Mouse (Mus musculus) natural killer cell, adult 2 months (primary cell): ENCODE results near the gene Cnga1.
"Not testable (repeated sequence)": the region's sequence is repeated elsewhere in the genome, so short reads cannot be mapped to it uniquely, and the experiment has no call there.

Experiments
- DNase-seq, 2 experiments: peaks; one replicate each; pipeline ENCODE4 v3.0.0; 2022; ENCODE audit warnings: low spot score in 2 of 2

Gene Cnga1

DNA sequence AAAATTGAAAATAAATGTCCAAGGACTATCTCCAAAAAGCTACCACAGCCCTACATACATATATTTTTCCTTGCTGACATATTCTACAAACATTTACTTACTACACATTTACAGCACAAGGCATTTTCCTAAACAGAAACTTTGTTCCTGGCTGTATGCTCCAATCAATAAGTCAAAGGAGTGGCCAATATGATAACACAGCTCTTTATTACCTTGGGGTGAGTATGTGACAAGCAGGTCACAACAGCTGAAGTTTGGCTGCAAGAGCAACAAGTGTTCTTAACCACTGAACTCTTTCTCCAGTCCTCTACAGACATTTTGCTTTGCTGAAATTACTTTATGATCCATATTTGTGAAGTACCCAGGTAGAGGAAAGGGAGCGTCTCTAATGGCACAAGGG is 4.0 kb downstream of the Cnga1 start:
- no peak for DNase-seq

DNA sequence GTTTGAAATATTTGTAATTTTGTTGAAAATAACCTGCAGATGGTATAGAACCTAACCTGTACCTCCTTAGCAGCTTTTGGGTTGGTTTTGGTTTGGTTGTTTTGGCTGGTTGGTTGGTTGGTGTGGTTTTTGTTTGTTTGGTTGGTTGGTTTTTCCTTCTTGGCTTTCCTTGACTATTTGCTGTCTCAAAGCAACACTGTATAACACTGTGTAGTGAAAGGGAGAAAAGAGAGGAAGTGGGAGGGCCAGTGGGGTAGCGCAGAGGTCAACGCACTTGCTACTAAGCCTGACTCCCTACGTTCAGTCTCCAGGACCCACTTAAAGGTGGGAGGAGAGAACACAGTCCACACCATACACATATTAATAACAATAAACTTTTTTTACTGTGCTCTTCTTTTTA is 7.5 kb downstream of the Cnga1 start:
- DNase-seq, result no peak

DNA sequence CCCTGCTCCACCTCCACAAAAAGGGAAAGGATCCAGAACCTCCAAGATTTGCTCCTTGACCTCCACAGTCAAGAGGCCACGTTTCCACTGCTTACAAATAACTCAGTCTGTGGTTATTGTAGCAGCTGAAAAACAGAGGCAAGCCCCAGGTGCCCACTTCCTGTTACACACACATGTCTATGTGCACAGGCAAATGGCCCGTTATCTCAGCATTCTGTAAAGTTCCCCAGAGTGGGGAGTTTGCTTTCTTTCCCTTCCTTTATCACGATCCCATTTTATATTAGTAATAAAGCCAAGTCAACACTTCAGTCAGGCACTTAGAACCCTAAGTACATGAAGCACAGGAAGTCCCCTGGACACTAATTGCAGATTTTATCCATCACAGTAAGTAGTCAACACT is 8.0 kb downstream of the Cnga1 start:
- peak; percentile 59 to 72 for DNase-seq

DNA sequence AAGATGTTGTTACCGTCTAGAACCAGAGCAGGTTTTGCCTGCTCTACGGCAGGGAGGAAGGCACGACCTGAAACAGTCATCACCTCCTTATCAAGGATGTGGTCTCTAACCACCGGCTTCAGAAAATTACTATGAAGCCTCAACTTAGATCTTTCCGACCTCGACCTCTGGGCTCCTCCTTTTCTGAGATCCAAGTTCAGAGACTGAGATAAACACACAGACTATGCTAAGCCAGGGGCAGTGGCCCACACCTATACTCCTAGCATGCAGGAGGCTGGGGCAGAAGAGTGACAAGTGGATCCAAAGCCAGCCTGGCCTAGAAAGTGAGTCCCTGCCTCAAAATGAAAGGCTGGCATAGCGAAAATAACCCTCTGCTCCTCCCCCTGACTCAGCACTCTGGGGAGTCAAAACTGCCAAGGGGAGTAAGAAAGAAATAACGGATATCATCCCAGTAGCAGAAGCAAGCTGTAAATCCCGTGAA is 9.2 kb downstream of the Cnga1 start:
- peak; percentile 67 to 74 for DNase-seq

DNA sequence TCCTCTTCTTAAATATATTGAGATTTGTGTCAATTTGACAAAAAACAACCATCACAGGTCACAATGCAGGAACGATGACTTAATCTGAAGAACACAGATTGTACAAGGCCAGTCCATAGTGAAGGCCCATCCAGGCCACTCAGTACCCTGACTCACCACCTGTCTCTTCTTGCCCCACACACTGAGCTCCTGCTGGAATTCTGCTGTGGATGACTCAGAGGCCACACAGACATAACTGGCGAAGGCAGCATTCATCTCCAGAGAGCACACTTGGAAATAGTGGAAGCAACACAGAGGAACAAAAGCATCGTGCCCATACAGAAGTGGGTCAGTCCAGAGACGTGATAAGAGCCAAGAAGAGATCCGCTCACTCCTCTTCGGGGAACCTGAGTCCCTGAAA is 14.0 kb downstream of the Cnga1 start:
- DNase-seq, result no peak

DNA sequence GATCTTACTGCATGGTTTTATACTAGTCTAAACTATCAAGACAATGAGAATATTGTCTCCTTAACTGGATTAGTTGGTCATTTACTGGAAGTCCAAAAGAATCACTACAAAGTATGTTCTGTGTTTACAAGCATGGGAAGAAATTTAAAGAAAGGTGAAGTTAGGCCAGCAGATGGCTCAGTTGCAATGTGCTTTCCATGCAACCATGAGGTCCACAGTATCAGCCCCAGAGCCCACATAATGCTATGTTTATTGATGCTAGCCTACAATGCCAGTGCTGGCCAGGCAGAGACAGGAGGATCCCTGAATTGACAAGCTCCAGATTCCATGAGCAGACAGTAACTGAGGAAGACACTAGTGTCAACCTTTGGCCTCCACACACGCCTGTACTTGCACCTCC is 23.1 kb downstream of the Cnga1 start:
- no peak for DNase-seq

GRCm38 (mm10) chr5:72617413-72617812 is 26.7 kb downstream of the Cnga1 start:
- no peak for DNase-seq

GRCm38 (mm10) chr5:72603138-72603537 is 40.9 kb downstream of the Cnga1 start:
- DNase-seq, result no peak

- DNase-seq, result peak; percentile 18 to 28
Measured at GRCm38 (mm10) chr5:72601006-72601405, 43.1 kb downstream of the Cnga1 start.

DNA sequence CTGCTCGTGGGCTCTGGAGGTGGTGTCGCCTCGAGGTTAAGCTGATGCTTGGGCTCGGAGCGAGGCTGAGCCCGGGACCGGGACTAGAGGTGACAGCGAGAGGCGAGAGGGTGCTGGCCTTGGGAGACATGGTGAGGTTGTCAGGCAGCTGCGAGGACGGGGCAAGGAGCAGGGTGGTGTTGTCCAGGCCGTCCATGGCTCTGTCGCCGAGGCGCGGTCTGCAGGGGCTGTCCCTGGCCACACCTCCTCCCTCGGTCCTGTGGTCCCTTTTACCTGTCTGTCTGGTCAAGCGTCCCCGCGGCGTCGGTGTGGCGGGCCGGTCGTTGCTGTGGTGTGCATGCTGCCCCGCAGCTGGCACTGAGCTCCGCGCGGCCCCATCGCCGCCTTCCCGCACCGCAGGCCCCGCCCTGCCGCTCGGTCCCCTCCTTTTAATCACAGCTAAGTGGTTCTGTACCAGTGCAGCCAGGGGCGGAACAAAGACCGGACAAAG is 56.8 kb downstream of the Cnga1 start, which contains the start of gene Gm5868:
Gene Gm5868, minus strand, starts transcription at position 360 of the 490 bp plus-strand sequence.
- DNase-seq, result no peak

DNA sequence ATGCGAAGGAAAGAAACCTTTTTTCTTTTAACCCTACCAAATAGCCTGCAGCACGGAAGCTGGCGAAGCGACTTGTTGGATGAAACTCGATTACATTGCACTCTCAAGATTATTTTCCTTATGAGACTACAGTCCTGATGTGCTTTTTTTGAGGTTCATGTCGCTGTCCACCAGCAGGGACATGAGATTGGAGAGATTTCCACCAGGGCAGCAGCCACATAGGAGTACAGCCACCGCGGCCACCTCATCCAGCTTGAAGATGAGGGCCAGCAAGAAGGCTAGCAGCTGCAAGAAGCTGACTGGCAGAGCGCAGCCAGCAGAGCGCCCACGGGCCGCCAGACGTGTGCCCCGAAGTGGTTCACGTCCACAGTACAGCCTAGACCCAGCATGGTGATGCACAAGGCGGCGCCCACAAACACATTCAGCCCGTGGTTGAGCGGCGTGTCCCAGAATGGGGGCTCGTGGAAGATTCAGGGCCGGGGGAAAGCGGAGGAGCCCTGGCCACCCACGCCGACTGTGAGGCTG is 57.3 kb downstream of the Cnga1 start:
- not testable (repeated sequence) for DNase-seq

DNA sequence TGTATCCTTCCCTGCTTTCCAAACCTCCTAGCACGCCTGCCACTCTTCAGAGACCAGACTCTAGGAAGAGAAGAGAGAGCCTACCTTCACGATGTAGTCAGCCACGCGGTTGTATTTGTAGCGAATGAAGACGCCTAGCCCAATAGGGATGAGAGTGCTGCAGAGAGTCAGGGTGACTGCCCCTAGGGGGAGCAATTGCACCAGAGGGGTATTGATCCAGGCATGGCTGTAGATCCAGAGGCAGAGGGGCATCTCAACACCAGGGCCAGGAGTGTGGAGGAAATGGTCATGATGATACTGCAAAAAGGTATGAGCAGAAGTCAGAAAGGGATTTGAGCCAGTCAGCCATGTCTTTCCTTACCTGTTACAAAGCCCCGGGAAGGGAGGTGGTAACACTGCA is 58.0 kb downstream of the Cnga1 start:
- DNase-seq, result peak; percentile 7 to 14

DNA sequence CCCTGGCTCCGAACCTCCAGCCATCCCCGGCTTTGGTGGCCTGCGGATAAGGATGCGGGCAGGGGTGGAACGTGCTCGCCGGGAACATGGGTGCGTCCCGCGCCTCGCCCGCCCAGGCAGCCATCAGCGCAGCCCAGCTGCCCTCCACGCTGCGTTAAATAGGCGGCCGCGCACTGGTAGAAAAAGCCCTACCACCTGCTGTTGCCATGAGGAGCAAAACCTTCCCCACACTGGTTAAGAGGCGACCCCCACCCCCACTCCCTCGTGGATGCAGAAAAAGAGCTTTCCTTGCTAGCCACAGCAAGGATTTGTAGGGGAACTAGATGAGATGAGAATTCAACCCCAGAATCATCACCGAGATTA is 63.1 kb downstream of the Cnga1 start, which contains the start of gene Zar1:
Gene Zar1, minus strand, starts transcription at position 285 of the 363 bp plus-strand sequence.
- DNase-seq, result not testable (repeated sequence)

GRCm38 (mm10) chr5:72580088-72580969 is 63.7 kb downstream of the Cnga1 start:
- not testable (repeated sequence) for DNase-seq

DNA sequence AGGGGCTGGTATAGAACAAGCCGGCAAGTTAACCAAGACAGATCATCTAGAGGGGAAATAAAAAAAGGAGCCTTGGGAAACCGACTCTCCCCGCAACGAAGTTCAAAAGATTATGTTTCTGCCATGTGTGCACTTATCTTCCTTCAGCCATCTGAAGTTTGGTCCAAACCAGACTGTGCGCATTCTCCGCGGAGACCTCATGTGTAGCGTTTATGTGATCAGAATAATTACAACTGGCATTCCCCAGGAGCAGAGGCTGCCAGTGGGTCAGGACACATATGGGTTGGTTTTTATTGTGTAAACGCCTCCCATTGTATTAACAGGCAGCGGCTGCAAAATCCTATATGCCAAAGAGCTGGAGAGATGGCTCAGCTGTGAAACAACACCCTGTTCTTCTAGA is 64.5 kb downstream of the Cnga1 start:
- not testable (repeated sequence) for DNase-seq

DNA sequence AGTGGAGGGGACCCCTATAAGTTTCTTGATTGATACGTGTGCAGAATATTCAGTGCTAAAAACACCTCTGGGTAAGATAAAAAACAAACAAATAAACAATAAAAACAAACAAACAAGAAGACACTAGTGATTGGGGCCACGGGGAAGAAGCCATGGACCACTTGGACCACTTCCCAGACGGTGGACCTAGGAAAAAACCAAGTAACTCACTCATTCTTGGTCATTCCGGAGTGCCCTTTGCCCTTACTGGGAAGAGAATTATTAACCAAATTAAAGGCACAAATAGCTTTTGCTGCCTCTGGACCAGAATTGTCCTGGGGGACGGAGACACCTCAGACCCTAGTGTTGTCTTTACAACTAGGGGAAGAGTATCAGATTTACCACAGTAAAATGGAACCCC is 78.5 kb downstream of the Cnga1 start:
- DNase-seq, result no peak

GRCm38 (mm10) chr5:72563183-72563582 is 80.9 kb downstream of the Cnga1 start:
- DNase-seq, result not testable (repeated sequence)

- DNase-seq, result no peak
Measured at GRCm38 (mm10) chr5:72560976-72561628, 83.0 kb downstream of the Cnga1 start.

DNA sequence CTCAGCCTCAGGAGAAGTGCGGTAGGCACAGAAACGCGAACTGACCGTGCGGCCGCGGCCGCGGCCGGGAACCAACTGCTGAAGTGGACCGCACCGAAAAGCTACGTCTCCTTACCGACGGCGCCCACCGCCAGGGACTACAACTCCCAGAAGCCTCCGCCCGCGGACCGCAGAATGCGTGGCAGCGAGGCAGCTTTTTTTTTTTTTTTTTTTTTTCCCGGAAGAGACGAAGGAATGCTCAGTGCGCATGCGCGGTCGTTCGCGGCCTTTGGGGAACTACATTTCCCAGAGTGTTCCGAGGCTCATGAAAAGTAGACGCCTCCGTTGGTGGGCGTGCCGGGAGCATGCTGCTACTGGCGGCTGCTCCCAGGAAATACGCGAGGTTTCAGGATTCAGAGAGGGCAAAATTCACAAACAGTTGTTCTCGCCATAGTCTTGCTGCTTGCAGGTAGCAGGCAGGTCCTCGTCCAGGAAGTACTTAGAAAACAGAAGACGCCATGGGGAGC is 84.5 kb downstream of the Cnga1 start, which contains the start of gene Nfxl1:
Gene Nfxl1, minus strand, starts transcription at position 141 of the 506 bp plus-strand sequence.
- DNase-seq, result peak; percentile 87 to 92

DNA sequence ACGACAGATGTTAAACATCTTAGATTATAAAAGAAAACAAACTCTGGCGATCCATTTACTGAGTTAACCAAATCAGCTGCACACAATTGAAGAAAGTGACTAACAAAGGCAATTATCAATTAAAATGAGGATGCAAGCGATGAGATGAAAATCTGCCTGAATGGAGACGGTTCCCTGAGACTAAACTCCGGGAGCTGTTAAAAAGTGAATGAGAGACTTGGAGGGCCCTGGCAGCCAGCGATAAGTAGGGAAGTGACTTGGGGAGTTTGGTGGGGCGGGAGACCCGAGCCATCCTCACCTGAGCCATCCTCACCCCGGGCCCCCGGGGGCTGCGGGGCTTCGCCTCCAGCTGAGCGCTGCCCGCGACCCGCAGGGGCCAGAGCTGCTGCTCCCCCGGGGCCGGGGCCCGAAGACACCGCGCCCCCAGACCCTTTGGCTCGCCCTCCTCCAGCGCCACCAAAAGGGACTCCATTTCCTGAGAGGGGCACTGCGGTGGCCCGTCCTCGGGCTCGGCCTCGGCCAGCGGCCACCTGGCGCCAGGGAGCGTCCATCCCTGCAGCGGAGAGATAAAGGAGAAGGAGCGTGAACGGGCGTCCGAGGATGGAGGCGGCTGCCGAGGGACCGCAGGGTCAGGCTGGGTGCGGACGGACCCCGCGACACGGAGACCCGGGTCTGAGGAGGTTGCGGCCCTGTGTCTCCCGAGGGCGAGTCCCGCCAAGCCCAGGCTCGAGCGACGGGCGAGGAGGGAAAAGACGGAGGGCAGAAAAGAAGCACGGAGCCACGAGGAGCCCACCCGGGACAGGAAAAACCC is 85.2 kb downstream of the Cnga1 start:
- no peak for DNase-seq

DNA sequence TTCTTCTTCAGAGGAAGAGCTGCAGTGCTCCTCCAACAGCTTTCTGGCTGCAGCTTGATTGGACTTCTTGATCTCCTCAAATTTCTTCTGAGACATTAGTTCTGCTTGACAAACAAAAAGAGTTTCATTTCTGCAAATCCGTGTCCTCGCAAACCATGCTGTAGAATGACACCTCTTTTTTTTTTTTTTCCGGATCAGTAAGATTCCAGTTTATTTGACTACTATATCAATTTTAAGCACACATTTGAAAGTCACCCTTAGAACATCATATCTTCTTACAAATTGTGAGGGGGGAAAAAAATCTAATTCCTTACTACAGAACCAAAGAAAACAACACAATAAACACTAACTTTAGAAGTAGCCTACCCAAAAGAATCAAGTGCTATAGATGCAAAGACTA is 87.8 kb downstream of the Cnga1 start:
- DNase-seq, result no peak
